Mouse (Mus musculus): Measurements from ENCODE around the gene Sft2d1. TPM values are rescaled to one million over a fixed set of nuclear protein-coding genes. Genes with fewer than 3 reads are reported as not detected.

The Sft2d1 gene
- polyA plus RNA-seq, 1 experiment from 2014 or later = 135 TPM

- no peaks in the 10 kb centered on the region for H3K9me3 ChIP-seq (ENCODE audit: control insufficient read depth)
- H3K27ac ChIP-seq (ENCODE audit: low read depth, low read length) = no peak overlapping the region
- no peak overlapping the region for H3K4me3 ChIP-seq (ENCODE audit: low read depth, low read length)
- H3K4me2 ChIP-seq (replicated peaks; ENCODE audit: low read depth) = no peak overlapping the region
- no peak overlapping the region for H3K9ac ChIP-seq (ENCODE audit: low read depth, low read length)
- ATAC-seq = no peak
- H3K27me3 ChIP-seq (replicated peaks; ENCODE audit: control insufficient read depth, insufficient read depth, low read length) = no peaks in the 10 kb centered on the region
- TF ChIP-seq CTCF (IDR thresholded peaks at IDR 0.05; ENCODE audit: low read depth) = no peak
- H3K36me3 ChIP-seq (ENCODE audit: control insufficient read depth, insufficient read depth) = peaks cover 16% of the 10 kb centered on the region; the same call in 1 of the 2 replicates
- no peaks in the 10 kb centered on the region for H3K4me1 ChIP-seq (replicated peaks; ENCODE audit: control insufficient read depth, insufficient read depth, low read length)
- 89% methylated on average over 2 of the region's 2 CpGs for WGBS
Observed at GRCm38 (mm10) chr17:8298281-8298680, 12.6 kb upstream of the Sft2d1 start.

- Histone ChIP-seq H3K9me3 (ENCODE audit: control insufficient read depth) (no peaks in the 10 kb centered on the region), H3K4me3 (ENCODE audit: low read depth, low read length) (no peak overlapping the region), H3K27me3 (replicated peaks; ENCODE audit: control insufficient read depth, insufficient read depth, low read length) (no peaks in the 10 kb centered on the region), H3K4me2 (replicated peaks; ENCODE audit: low read depth) (no peak overlapping the region), H3K9ac (ENCODE audit: low read depth, low read length) (no peak overlapping the region), H3K36me3 (ENCODE audit: control insufficient read depth, insufficient read depth) (peaks cover 11% of the 10 kb centered on the region; the same call in 1 of the 2 replicates), H3K27ac (ENCODE audit: low read depth, low read length) (no peak overlapping the region), H3K4me1 (replicated peaks; ENCODE audit: control insufficient read depth, insufficient read depth, low read length) (no peaks in the 10 kb centered on the region)
- TF ChIP-seq CTCF (IDR thresholded peaks at IDR 0.05; ENCODE audit: low read depth) = no peak
- ATAC-seq = no peak
Observed at GRCm38 (mm10) chr17:8299524-8299923, 11.4 kb upstream of the Sft2d1 start.

GRCm38 (mm10) chr17:8301515-8301914 lies 9.4 kb upstream of the Sft2d1 start:
- H3K4me3 ChIP-seq (ENCODE audit: low read depth, low read length) = no peak overlapping the region
- H3K9me3 ChIP-seq (ENCODE audit: control insufficient read depth) = no peaks in the 10 kb centered on the region
- H3K27ac ChIP-seq (ENCODE audit: low read depth, low read length) = no peak overlapping the region
- ATAC-seq = no peak
- H3K4me1 ChIP-seq (replicated peaks; ENCODE audit: control insufficient read depth, insufficient read depth, low read length) = no peaks in the 10 kb centered on the region
- peak; percentile 25; the same call in 1 of the 2 replicates for TF ChIP-seq CTCF (IDR thresholded peaks at IDR 0.05; ENCODE audit: low read depth)
- H3K4me2 ChIP-seq (replicated peaks; ENCODE audit: low read depth) = no peak overlapping the region
- no peak overlapping the region for H3K9ac ChIP-seq (ENCODE audit: low read depth, low read length)
- no peaks in the 10 kb centered on the region for H3K27me3 ChIP-seq (replicated peaks; ENCODE audit: control insufficient read depth, insufficient read depth, low read length)
- 81% methylated on average over 4 of the region's 4 CpGs for WGBS
- H3K36me3 ChIP-seq (ENCODE audit: control insufficient read depth, insufficient read depth) = peaks cover 9% of the 10 kb centered on the region; the same call in 1 of the 2 replicates

GRCm38 (mm10) chr17:8302772-8303438 lies 8.0 kb upstream of the Sft2d1 start:
- ATAC-seq = no peak
- Histone ChIP-seq H3K9ac (ENCODE audit: low read depth, low read length) (no peak overlapping the region), H3K9me3 (ENCODE audit: control insufficient read depth) (no peaks in the 10 kb centered on the region), H3K4me1 (replicated peaks; ENCODE audit: control insufficient read depth, insufficient read depth, low read length) (no peaks in the 10 kb centered on the region), H3K4me2 (replicated peaks; ENCODE audit: low read depth) (no peak overlapping the region), H3K27ac (ENCODE audit: low read depth, low read length) (no peak overlapping the region), H3K27me3 (replicated peaks; ENCODE audit: control insufficient read depth, insufficient read depth, low read length) (no peaks in the 10 kb centered on the region), H3K4me3 (ENCODE audit: low read depth, low read length) (no peak overlapping the region), H3K36me3 (ENCODE audit: control insufficient read depth, insufficient read depth) (peaks cover 6% of the 10 kb centered on the region; the same call in 1 of the 2 replicates)
- WGBS = 65% methylated on average over 7 of the region's 7 CpGs
- TF ChIP-seq CTCF (IDR thresholded peaks at IDR 0.05; ENCODE audit: low read depth) = no peak

- Histone ChIP-seq H3K4me1 (replicated peaks; ENCODE audit: control insufficient read depth, insufficient read depth, low read length) (no peaks in the 10 kb centered on the region), H3K4me3 (ENCODE audit: low read depth, low read length) (no peak overlapping the region), H3K4me2 (replicated peaks; ENCODE audit: low read depth) (no peak overlapping the region), H3K36me3 (ENCODE audit: control insufficient read depth, insufficient read depth) (no peaks in the 10 kb centered on the region), H3K27me3 (replicated peaks; ENCODE audit: control insufficient read depth, insufficient read depth, low read length) (no peaks in the 10 kb centered on the region), H3K27ac (ENCODE audit: low read depth, low read length) (no peak overlapping the region), H3K9me3 (ENCODE audit: control insufficient read depth) (no peaks in the 10 kb centered on the region), H3K9ac (ENCODE audit: low read depth, low read length) (no peak overlapping the region)
- 46% methylated on average over 5 of the region's 5 CpGs for WGBS
- ATAC-seq = no peak
- no peak for TF ChIP-seq CTCF (IDR thresholded peaks at IDR 0.05; ENCODE audit: low read depth)
Observed at GRCm38 (mm10) chr17:8303671-8304070, 7.2 kb upstream of the Sft2d1 start.

- no peak for ATAC-seq
- WGBS = 30% methylated on average over 3 of the region's 3 CpGs
- no peaks in the 10 kb centered on the region for H3K4me1 ChIP-seq (replicated peaks; ENCODE audit: control insufficient read depth, insufficient read depth, low read length)
Observed at GRCm38 (mm10) chr17:8305801-8306200, 5.1 kb upstream of the Sft2d1 start.

More at GRCm38 (mm10) chr17:8305801-8306200, 5.1 kb upstream of the Sft2d1 start:
- no peaks in the 10 kb centered on the region for H3K9me3 ChIP-seq (ENCODE audit: control insufficient read depth)
- H3K27ac ChIP-seq (ENCODE audit: low read depth, low read length) = no peak overlapping the region
- H3K4me2 ChIP-seq (replicated peaks; ENCODE audit: low read depth) = no peak overlapping the region
- no peaks in the 10 kb centered on the region for H3K27me3 ChIP-seq (replicated peaks; ENCODE audit: control insufficient read depth, insufficient read depth, low read length)
- TF ChIP-seq CTCF (IDR thresholded peaks at IDR 0.05; ENCODE audit: low read depth) = peak; percentile 58
- H3K4me3 ChIP-seq (ENCODE audit: low read depth, low read length) = no peak overlapping the region
- H3K9ac ChIP-seq (ENCODE audit: low read depth, low read length) = no peak overlapping the region
- H3K36me3 ChIP-seq (ENCODE audit: control insufficient read depth, insufficient read depth) = no peaks in the 10 kb centered on the region
